Mouse (Mus musculus) T-cell, adult 2 months (primary cell): ENCODE measurements around the gene Actr3.

Experiments used
- DNase-seq: peaks from one replicate; pipeline ENCODE4 v3.0.0; 2022; ENCODE audit warnings: low spot score

The Actr3 gene

DNA sequence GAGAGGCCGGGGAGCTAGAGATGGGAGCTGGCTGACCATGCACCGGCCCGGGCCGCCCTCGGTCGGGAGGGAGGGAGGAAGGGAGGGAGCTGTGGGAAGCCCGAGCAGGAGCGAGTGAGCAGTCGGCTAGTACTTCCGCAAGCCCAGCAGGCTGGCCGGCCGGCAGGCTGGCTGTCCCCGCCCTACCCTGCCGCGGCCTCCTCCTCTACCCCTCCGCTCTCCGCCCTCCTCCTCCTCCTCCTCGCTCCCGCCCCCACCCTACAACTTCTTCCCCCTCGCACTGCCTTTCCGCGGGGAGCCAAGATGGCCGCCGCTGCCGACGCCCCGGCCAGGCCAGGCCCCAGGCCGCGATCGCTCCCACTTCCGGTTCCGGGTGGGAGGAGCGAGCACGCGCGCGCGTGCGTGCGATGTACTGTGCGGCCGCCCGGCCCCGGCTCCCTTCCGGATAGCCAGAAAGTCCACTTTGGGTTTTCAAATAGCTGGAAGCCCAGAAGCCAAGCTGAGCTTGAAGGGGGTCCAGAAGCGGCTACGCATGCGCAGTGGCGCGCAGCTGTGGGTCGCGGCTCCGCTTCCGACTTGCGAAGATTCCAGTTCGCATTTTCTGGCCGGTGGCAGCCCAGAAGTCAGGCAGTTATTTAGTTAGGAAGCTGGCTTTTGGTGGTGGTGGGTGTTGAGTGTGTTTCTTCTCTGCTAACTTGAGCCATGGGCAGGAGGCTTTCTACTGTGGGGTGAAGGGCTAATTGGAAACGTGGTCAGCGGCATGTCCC is at the start of gene Actr3:
Gene Actr3, minus strand, starts transcription at position 359 of the 767 bp plus-strand sequence.
- peak; percentile 100 for DNase-seq

DNA sequence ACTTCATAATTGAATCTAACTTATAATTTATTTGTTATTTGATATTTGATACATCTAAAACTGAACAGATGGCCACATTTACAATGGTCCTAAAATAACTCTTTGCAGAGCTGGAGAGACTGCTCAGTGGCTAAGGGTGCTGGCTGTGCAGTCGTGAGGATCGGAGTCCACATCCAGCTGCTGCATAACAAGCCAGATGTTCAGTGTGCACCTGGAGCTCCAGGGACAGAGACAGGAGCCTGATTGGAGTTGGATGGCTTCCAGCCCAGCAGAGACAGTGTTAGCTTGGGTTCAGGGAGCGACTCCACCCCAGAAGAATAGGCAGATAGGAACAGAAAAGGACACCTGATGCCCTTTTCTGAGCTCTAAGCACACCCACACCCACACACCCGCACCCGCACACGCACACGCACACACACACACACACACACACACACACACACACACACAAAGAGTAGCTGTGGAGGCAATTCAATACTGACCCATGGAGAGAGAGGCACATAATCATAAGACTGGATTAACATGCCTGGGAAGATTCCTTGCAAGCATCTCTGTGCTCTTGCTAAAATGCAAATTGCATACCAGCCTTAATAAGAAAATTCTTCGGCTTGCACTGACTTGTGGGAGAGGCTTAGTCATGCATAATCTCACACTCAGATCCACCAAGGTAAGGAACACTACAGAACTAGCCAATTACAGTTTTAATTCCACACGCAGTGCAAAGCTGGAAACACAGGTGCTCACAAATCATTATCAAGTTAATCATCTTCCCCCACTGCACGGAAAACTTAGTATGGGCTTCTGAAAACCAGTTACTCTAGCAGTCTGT is 47.1 kb upstream of the Actr3 start:
- no peak for DNase-seq

DNA sequence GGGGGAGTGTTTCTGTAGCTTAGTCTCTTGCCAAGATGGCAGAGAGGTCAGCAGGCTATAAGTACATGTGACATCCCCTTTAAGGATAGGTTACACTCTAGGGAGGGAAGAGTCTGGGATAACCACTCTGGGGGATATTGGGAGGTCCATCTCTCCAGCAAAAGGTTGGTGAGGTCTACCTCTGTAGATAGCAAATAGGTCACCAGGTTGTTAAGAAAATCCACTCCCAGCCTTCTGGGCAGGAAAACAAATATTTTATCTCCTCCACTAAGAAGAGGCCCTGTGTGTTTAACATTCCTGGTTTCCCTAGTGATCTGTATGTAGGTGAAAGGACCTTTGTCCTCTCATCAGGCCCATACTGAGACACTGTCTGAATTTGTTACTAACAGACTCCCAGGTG is 46.3 kb upstream of the Actr3 start:
- DNase-seq, result no peak

DNA sequence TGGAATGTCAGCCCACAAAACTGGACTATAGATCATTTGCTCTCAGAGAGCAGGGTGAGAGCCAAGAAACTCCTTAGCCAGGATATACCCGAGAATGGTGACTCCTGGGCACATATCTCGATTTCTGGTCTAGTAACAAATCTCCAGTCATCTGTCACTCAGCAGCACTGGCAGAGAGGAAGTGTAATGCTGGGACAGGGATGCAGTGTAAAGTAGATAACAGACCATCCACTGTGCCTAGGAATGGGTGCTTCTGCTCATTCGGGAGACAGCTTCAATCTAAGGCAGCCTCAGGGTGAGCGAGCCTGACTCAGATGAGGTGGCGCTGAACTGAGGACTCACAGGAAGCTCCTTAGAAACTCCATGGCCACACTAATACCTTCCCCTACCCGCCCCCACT is 43.1 kb upstream of the Actr3 start:
- no peak for DNase-seq

DNA sequence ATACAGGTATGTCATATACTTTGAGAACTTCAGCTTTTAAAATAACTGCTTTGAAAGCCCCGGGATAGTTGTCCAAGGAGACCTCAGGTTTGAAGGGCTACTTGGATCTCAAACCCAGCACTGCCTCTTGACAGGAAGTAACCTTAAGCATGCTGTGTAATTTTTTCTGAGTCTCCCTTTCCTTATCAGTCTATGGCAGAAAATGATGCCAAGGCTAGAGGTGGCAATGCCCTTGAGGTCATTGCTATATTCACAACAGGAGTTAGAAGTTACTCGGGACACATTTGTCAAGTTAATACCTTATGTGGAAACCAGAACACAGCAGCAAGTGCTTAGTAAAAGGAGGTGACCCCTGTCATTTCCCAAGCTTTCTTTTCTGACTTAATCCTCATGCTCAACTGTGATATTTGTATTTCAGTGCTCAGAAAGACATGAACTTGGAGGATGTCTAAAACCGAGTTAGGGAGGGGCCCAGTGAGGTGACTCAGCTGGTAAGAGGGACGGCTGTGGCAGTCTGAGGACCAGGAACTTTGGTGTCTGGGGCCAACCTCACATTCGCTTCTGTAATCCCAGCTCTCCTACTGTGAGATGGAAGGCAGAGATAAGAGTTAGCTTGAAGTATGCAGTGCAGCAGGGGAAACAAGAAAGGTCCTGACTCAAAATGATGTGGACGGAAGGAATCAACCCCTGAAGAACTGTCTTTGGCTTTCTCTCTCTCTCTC is 40.6 kb upstream of the Actr3 start:
- no peak for DNase-seq

DNA sequence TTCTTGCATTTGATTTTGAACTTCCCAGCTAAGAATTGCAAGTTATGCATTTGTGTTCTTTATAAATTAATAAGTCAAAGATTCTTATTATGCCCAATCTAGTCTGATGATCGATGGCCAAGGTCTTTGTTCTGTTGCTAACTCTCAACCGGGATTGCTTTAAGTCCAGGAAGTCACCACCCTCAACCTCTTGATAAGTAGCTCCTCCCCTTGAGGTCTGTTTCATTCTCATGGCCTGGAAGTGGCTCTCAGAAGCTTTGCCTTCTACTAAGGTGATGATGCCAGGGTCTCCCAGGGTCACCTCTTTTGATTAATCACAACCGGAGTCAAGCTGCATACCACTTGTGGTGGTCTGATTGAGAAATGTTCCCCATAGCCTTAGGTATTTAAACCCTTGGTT is 38.3 kb upstream of the Actr3 start:
- DNase-seq, result peak; percentile 32

DNA sequence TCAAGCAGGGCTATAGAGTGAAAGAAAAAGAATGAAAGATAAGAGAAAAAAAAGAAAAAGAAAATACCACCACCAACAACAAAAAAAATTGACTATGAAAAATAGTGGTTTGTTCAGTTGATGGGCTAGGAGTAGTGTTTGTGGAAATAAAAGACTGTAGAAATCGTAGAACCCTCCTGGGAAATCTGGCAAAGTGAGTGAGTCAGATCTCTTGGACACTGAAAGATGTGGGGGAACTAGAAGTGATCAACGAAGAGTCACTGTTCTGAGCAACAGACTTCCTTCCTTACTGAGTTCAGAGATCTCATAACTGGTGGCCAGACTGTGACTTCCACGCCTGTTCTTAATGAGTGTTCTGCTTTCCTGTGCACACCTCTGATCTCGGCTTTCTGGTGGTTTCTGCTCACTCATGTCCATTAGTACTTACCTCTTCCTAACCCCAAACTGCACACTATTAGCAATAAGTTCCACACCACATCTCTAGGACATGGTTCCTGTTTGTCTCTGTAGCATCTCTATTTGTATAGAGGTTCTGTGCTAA is 37.7 kb upstream of the Actr3 start:
- DNase-seq, result no peak

DNA sequence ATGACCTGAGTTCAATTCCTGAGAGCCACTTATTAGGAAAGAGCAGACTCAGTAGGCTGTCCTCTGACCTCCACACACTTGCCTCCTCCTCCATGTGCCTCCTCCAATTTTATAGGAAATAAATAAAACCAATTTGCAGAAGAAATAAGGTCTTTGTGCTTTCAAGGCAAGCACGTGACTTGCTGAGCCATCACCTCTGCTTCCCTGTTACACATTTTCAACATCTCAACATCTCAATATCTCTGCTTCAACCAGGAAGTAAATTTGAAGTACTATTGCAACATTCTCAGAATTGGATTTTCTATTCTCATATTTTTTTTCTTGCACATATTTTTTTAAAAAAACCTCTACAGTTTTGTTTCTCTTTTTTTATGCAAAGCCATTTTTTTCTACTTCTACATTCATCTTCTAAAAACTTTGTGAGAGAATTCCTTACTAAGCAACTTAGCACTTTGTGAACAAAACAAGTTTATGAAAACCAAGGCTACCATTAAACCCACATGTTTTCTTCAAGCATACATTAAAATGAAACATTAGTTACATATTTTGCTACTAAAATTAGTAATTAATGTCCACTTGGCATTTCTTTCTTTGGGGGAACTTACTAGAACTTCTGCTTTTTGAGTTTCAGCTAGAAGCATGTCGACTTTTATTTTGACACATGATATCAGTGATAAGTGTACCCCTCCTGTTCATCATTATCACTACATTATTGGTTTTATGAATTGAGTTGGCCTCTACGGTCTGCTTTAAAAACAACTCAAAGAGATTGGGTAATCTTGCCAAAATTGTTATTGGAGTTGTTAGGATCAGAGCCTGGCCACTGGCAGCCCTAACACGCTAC is 35.5 kb upstream of the Actr3 start:
- no peak for DNase-seq

DNA sequence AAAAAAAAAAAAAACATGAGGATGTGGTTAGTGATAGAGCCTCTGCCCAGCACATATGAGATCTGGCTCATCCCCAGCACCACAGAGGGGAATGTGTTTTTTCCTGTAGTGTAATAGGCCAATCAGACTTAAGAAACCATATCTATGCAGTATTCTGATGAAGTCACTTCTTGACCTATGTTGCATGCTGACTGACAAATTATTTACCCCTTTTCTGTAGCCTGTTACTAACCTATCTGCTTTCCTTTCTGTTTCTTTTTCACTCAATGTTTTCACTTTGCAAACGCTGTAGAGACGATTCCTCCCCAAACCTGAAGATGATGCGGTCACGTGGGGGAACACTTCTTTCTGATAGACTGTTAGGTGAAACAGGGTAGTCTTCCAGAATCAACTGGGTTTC is 32.4 kb upstream of the Actr3 start:
- DNase-seq, result peak; percentile 68

DNA sequence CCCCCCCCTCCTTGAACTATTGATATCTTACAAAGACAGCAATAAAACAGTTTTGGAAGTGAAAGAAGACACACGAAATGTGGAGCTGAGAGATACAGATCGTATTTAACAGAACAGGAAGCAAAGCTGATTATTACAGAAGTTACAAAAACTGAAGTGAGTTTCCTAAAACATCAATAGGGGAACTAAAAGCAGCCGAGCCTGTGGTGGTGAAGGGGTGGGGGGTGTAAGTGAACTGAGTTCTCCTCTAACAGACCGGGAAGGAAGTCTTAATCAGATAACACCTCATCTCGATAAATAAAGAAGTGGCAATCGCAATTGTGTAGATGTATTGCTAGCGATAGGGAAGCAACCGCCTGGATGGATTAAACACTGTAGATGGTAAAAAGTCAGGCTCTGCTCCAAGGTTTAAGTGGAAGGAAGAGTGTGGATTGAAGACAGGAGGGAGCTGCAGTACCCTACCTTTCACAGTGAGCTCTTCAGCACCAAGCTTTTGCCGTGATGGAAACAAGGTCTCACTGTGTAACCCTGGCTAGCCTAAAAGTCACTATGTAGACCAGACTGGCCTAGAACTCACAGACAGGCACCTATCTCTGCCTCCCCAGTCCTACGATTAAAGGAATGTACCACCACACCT is 31.2 kb upstream of the Actr3 start:
- peak; percentile 72 for DNase-seq

DNA sequence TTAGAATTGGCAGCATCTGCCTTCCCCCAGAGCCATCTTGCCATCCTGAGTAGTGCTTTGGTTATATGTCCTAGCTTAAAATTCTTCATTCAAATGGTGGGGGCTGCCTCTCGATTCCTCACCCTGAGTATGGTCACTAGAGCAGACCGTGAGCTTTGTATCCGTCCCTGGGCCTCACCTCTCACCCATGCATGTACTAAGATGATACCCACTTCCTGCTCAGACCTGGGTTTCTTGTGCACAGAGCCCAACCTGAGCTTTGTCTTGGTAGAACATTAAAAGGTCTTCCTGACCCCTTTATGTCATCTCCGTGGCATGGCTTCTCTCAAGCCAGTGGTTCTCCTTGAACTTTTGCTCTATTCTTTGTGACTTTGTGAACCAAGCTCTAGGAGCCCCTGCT is 28.5 kb upstream of the Actr3 start:
- DNase-seq, result peak; percentile 35

DNA sequence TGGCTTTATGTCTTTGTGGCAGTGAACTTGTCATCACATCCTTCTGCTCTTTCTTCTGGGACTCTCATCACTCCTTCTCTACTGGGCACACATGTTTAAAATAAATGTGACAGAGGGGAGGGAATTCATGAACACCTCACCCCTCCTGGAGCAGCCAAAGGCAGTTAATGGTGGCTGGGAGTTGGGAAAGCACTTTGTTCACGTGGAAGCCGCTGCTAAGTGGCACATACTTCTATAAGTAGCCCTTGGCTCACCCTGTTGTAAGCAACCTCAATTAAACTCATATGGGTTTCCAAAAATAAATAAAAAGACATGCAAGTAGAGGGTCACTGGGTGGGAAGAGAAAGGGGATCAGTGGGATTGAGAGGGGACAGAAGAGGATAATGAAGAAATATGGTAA is 27.8 kb upstream of the Actr3 start:
- DNase-seq, result no peak

DNA sequence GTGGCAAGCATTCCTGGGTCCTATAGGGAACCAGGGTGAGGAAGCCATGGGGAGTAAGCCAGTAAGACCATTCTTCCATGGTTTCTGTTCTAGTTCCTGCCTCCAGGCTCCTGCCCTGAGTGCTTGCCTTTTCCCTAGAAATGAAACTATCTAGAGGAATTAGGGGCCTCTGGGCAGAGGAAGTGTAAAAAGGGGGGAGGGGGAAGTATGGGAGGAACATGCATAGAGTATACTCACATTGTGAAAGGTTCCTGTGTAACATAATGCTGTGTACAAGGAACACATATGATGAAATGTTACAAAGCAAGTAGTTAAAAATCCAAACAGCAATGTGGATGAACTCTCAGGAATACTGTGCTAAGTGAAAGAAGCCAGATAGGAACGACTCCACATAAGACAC is 27.4 kb upstream of the Actr3 start:
- no peak for DNase-seq

DNA sequence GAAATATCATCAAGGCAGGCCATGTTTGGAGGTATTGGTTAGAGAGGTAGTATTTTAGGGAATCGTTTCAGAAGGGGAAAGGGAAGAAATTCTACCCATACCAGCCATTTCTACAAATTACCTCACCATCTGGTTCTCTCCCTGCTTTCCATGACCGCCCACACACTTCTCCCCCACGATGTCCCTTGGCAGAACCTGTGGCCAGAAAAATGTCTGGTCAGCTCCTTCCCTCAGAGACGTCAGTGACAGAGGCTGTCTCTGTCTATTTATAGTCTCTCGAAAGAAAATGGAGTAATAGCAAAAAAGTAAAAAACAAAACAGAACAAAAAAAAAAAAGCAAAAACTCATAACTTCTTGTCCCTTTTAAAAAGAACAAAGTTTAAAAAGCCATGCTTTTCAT is 23.0 kb upstream of the Actr3 start:
- no peak for DNase-seq

DNA sequence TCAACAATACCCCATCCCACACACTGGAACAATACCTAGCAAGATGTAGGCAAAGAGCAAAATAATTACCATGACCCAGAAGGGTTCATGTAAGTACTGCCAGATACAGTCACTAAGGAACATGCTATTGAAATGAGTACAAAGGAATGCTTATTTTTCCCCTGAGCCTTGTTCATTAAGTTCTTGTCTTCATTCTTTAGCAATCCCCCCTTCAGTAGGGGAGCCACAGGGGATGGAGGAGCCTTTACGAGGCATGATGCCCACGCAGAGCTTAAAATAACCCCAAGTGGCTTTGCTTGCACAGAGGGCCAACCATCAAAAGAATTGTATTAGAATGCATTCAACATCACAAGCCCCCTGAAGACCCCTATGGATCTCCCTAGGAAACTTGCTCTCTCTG is 19.6 kb upstream of the Actr3 start:
- no peak for DNase-seq

DNA sequence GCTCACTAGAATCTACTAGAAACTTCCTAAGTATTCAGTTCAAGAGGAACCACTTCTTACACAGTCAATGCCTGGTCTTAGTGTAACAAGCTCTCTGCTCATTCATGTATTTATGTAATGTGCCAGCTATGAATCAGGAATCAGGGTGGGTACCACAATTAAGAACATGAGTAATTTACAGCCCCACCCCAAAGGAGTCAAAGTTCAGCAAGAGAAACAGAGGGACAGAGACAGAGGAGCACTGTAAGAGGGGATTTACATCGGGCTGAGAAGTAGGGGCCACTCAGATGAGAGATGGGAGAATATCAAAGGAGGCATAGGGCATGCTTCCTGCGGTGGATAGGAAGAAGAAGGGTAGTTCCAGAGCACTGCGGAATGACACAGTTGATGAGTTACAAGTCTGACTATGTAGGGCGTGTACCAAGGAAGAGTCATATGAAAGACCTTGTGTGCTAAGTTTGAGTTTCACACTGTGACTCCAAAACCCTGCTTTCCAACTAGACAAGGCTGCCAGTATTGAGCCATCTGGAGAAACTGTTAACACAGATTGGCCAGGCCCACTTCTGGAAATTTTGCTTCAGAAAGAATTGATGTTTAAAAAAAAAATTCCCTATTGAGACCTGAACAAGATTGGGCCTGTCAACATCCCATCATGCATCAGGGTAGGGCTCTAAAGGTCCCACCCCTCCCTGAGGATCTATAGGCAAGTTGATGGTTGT is 14.9 kb upstream of the Actr3 start:
- DNase-seq, result no peak

DNA sequence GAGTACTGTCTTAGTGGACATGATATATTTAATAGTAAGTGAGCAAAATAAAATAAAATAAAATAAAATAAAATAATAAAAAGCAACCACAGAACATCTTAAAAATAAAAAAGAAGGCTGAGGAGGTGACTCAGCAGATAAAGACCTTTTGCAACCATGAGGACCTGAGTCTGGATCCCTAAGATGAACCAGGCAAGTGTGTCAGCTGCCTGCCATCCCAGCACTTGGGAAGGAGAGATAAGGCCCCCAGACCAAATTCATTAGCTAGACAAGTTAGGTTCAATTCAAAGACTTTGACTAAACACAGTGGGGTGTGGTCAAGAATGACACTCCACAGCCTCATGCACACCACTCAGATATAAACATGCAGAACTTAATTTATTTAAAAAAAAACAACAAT is 12.4 kb upstream of the Actr3 start:
- DNase-seq, result no peak

DNA sequence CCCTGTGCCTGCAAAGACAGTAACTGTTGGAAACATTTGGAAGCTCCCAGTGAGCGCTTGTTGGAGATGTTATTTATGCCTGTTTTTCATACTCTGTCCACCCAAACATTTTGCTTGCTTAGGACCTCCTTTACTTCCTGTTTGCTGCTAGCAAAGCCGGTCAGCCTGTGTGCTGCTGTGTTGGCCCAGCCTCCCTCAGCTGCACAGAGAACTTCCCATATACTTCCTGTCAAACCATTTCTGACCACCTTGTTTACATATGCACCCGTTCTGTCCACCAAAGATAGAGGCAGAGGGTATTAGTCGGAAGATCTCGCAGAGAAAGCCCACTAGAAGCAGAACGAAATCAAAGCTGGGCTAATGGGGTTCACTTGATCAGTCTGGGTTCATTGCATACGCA is 6.2 kb upstream of the Actr3 start:
- DNase-seq, result peak; percentile 29

DNA sequence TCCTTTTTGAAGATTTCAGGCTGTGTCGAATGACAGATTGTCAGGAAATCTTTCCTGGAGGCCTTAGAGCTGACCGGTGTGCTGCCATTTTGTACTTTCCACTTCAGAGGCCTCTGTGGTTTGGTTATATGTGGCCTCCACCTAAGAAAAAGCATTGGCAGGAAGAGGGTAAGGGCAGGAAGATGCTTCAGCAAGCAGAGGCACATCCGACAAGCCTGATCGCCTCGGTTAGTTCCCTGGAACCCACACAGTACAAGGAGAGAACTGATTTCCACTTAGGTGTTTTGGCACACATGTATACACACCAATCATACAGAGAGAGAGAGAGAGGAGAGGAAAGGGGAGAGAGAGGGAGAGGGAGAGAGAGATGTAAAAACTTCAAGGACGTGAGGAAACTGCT is 5.7 kb upstream of the Actr3 start:
- DNase-seq, result peak; percentile 50

DNA sequence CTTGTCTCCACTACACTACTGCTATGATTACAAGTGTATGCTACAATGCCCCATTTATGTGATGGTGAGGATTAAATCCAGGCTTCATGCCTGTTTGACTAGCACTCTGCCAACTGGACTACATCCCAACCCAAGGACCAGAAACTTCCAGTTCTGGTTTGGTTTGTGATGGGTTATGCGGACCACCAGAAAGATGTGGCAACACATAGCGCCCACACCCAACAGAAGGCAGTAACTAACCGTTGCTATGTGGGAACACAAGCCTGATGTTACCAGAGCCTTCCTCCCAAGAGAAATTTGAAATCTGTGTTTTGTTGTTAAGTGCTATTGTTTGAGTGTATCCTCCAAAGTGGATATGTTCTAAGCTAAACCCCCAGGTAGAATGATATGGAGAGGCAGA is 4.0 kb upstream of the Actr3 start:
- DNase-seq, result no peak

DNA sequence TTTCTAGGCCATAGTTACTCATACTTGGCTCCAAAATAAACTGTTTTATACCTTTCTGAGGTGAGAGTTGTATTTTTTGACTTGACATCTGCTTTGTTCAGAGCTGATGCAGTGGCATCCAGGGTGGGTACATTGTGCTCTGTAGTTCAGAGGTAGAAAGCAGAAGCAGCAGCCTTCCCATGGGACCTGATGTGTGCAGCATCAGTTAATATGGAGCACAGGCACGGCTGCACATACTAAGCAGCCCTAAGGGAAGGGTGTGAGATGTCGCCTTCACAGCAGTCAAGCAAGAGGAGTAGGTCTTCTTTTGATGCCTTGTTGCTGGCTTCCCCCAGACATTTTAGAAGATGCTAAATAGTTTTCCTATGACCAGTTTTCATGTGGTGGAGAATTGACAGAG is 3.3 kb upstream of the Actr3 start:
- DNase-seq, result no peak
